Mouse (Mus musculus) kidney, postnatal 4 days (tissue): ENCODE data around the gene Slc9b1.

ENCODE experiments used
- DNase-seq, 2 experiments: peaks; one replicate each; pipeline ENCODE4 v3.0.0; 2021; ENCODE audit warnings: mixed read lengths in 2 of 2

Gene Slc9b1

GRCm38 (mm10) chr3:135347739-135348264, at the start of gene Slc9b1:
TSS of gene Slc9b1 (plus strand) at chr3:135348029.
- DNase-seq, result peak; percentile 15 to 27

GRCm38 (mm10) chr3:135298560-135298959, 49.3 kb upstream of the Slc9b1 start:
- no peak for DNase-seq

GRCm38 (mm10) chr3:135300081-135300480, 47.7 kb upstream of the Slc9b1 start:
- no peak for DNase-seq

GRCm38 (mm10) chr3:135304060-135304459, 43.8 kb upstream of the Slc9b1 start:
- no peak for DNase-seq

GRCm38 (mm10) chr3:135304566-135304965, 43.3 kb upstream of the Slc9b1 start:
- DNase-seq, result no peak

GRCm38 (mm10) chr3:135307411-135308259, 40.2 kb upstream of the Slc9b1 start, which contains the start of gene Slc9b2:
TSS of gene Slc9b2 (plus strand) at chr3:135307700.
- DNase-seq, result peak; percentile 67 to 75

- no peak for DNase-seq
Measured at GRCm38 (mm10) chr3:135312916-135313491, 34.8 kb upstream of the Slc9b1 start.

GRCm38 (mm10) chr3:135313727-135314126, 34.1 kb upstream of the Slc9b1 start:
- no peak for DNase-seq

GRCm38 (mm10) chr3:135314811-135315210, 33.0 kb upstream of the Slc9b1 start:
- no peak for DNase-seq

GRCm38 (mm10) chr3:135315720-135316425, 32.0 kb upstream of the Slc9b1 start:
- DNase-seq, result no peak

- no peak for DNase-seq
Measured at GRCm38 (mm10) chr3:135318331-135318730, 29.5 kb upstream of the Slc9b1 start.

GRCm38 (mm10) chr3:135324354-135324753, 23.5 kb upstream of the Slc9b1 start:
- no peak for DNase-seq

GRCm38 (mm10) chr3:135327176-135327575, 20.7 kb upstream of the Slc9b1 start:
- no peak for DNase-seq

GRCm38 (mm10) chr3:135327601-135328000, 20.2 kb upstream of the Slc9b1 start:
- DNase-seq, result peak; percentile 11 to 18

- peak; percentile 74 to 82 for DNase-seq
Measured at GRCm38 (mm10) chr3:135328560-135328959, 19.3 kb upstream of the Slc9b1 start.

- no peak for DNase-seq
Measured at GRCm38 (mm10) chr3:135332691-135333090, 15.1 kb upstream of the Slc9b1 start.

- DNase-seq, result no peak
Measured at GRCm38 (mm10) chr3:135333763-135334162, 14.1 kb upstream of the Slc9b1 start.

GRCm38 (mm10) chr3:135349022-135349421, 1.2 kb downstream of the Slc9b1 start:
- no peak for DNase-seq

- no peak for DNase-seq
Measured at GRCm38 (mm10) chr3:135351857-135352256, 4.0 kb downstream of the Slc9b1 start.

- DNase-seq, result no peak
Measured at GRCm38 (mm10) chr3:135357394-135357793, 9.6 kb downstream of the Slc9b1 start.

- no peak for DNase-seq
Measured at GRCm38 (mm10) chr3:135375836-135376235, 28.0 kb downstream of the Slc9b1 start.

- DNase-seq, result no peak
Measured at GRCm38 (mm10) chr3:135377445-135377844, 29.6 kb downstream of the Slc9b1 start.

GRCm38 (mm10) chr3:135379868-135380267, 32.0 kb downstream of the Slc9b1 start:
- DNase-seq, result no peak
